Mouse (Mus musculus) liver, adult 2 months (tissue): Measurements from ENCODE around the gene Pah.

Source experiments
- CTCF ChIP-seq: fragments of 200-500 bp; IDR thresholded peaks from 2 replicates; pipeline ENCODE4 v1.5.1; 2011; ENCODE audit warnings: low read depth, low read length, control low read depth
- POLR2A ChIP-seq: fragments of 200-500 bp; IDR thresholded peaks from 2 replicates; pipeline ENCODE4 v1.6.1; 2011; ENCODE audit warnings: low read length, control low read depth; ENCODE audit not compliant: insufficient read depth; ENCODE audit errors: extremely low read depth

DNA sequence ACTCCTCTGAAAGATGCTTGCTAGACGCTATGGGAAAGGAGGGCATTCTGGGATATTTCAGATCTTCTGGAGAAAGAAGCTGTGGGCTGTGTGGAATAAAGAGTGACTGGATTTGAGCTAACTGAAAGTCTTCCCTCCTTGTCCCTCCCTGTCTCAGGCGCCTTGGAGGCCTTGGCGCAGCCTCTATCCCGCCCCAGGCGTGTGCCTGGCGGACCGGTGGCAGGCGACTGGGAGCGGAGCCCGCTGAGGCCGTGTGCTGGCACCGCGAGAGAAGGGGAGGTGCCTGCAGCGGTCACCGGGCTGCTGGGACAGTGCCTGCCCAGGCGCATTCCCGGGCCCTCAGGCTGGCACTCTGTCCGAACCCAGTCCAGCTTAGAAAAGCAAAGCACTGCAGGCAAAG is 27.0 kb upstream of the Pah start:
- no peak for TF ChIP-seq POLR2A
- TF ChIP-seq CTCF: no peak
